ENCODE assay signal across 19 mouse cellular contexts in genomic region chr10:62333269-62333668, GRCm38 (mm10). TPM values are rescaled to one million over a fixed set of nuclear protein-coding genes. Genes with fewer than 3 reads are reported as not detected.
DNase-seq lines count a peak whose midpoint lies in the region; ATAC-seq and TF ChIP-seq lines count a peak whose summit lies in the region.
"Had no signal": no experiment of that assay in that cellular context is flagged by ENCODE, and none has a peak within 500 bp of the region (broad histone marks: within the 10 kb centered on the region; RNA-seq: fewer than 3 reads in every experiment).

No protein-coding gene starts in this region.

- H3K9me3 ChIP-seq in heart, postnatal 0 days (replicated peaks; ENCODE audit: control insufficient read depth, low read length) = no peaks in the 10 kb centered on the region
- H3K9me3 ChIP-seq in liver, embryonic 12.5 days (replicated peaks) = no peaks in the 10 kb centered on the region
- no peaks in the 10 kb centered on the region for H3K9me3 ChIP-seq in liver, postnatal 0 days (ENCODE audit: low read length)
- H3K9me3 ChIP-seq: forebrain, embryonic 12.5 days; hindbrain, embryonic 12.5 days; megakaryocyte, embryonic 14.5 days; midbrain, embryonic 15.5 days had no signal

- H3K4me3 ChIP-seq in heart, adult 2 months = peak overlapping the region; percentile 24; the same call in 1 of the 2 replicates
- H3K4me3 ChIP-seq in heart, postnatal 0 days (ENCODE audit: low read depth, low read length) = peak overlapping the region; percentile 23; the same call in 1 of the 2 replicates
- H3K4me3 ChIP-seq in liver, embryonic 12.5 days = peak overlapping the region; percentile 48
- no peak overlapping the region for H3K4me3 ChIP-seq in liver, postnatal 0 days (ENCODE audit: low read depth, low read length)
- H3K4me3 ChIP-seq: forebrain, embryonic 12.5 days; hindbrain, embryonic 12.5 days; midbrain, embryonic 15.5 days had no signal

- peaks cover 29% of the 10 kb centered on the region for H3K4me1 ChIP-seq in heart, adult 2 months (ENCODE audit: control insufficient read depth, insufficient read depth, low read length)
- H3K4me1 ChIP-seq in heart, postnatal 0 days (ENCODE audit: control insufficient read depth, insufficient read depth) = peaks cover 55% of the 10 kb centered on the region
- peaks cover 100% of the 10 kb centered on the region for H3K4me1 ChIP-seq in liver, embryonic 12.5 days
- H3K4me1 ChIP-seq in liver, postnatal 0 days (ENCODE audit: insufficient read depth) = peaks cover 62% of the 10 kb centered on the region

- TF ChIP-seq EP300 in heart, adult 2 months (IDR thresholded peaks at IDR 0.05; ENCODE audit: insufficient read depth, low read depth, low read length) = no peak
- no peak for TF ChIP-seq EP300 in heart, postnatal 0 days (IDR thresholded peaks at IDR 0.05; ENCODE audit: low read depth)
- no peak for TF ChIP-seq EP300 in liver, postnatal 0 days (IDR thresholded peaks at IDR 0.05; ENCODE audit: low read depth)

- intact Hi-C loops in heart, adult 2 months (cut with DNase I) = no loop called here
- intact Hi-C loops in heart, postnatal 14 days (cut with DNase I) = no loop called here

- no peak for DNase-seq in heart, adult 2 months
- DNase-seq in heart, postnatal 14 days = no peak
- no peak for DNase-seq in heart, postnatal 0 days (ENCODE audit: low spot score)
- DNase-seq in heart, adult 9 months (ENCODE audit: low spot score in 2 of 2) = no peak
- no peak for DNase-seq in liver, postnatal 0 days
- no peak for DNase-seq in gastrocnemius, adult 18-20 months (ENCODE audit: low spot score)
- DNase-seq: adrenal gland, postnatal 25 days; gastrocnemius, postnatal 14 days; kidney, adult 8-10 months; kidney, postnatal 36 days; lung, postnatal 14 days; right cerebral cortex, postnatal 4 days; thymus, adult 18-20 months had no signal

- H3K4me2 ChIP-seq in heart, postnatal 0 days (ENCODE audit: low read depth, low read length) = peak overlapping the region; percentile 57
- peak overlapping the region; percentile 82 for H3K4me2 ChIP-seq in liver, embryonic 12.5 days
- peak overlapping the region; percentile 68 for H3K4me2 ChIP-seq in liver, postnatal 0 days (ENCODE audit: low read depth, low read length)
- H3K4me2 ChIP-seq: forebrain, embryonic 12.5 days; hindbrain, embryonic 12.5 days had no signal

- no peak for ATAC-seq in heart, postnatal 0 days (ENCODE audit: insufficient read depth, low read depth)
- ATAC-seq in liver, embryonic 12.5 days = no peak
- no peak for ATAC-seq in liver, postnatal 0 days
- ATAC-seq: inflammation-experienced regulatory T-cells, adult 6 months had no signal

- no peak for TF ChIP-seq CTCF in heart, adult 2 months (IDR thresholded peaks at IDR 0.05)
- no peak for TF ChIP-seq CTCF in heart, postnatal 0 days (IDR thresholded peaks at IDR 0.05; ENCODE audit: low read depth)
- TF ChIP-seq CTCF in liver, postnatal 0 days (IDR thresholded peaks at IDR 0.05; ENCODE audit: low read depth) = no peak

- 64% methylated on average over 14 of the region's 14 CpGs for WGBS in heart, adult 2 months
- WGBS in heart, postnatal 0 days = 32% methylated on average over 14 of the region's 14 CpGs
- 61% methylated on average over 14 of the region's 14 CpGs for WGBS in liver, embryonic 12.5 days (ENCODE audit: insufficient replicate concordance)
- 64% methylated on average over 14 of the region's 14 CpGs for WGBS in liver, postnatal 0 days (ENCODE audit: insufficient replicate concordance)

- peaks cover 8% of the 10 kb centered on the region for H3K79me2 ChIP-seq in heart, adult 2 months (replicated peaks; ENCODE audit: control insufficient read depth, insufficient read depth, low read length)

- H3K27me3 ChIP-seq in heart, adult 2 months (ENCODE audit: control insufficient read depth, insufficient read depth, low read length) = no peaks in the 10 kb centered on the region
- no peaks in the 10 kb centered on the region for H3K27me3 ChIP-seq in heart, postnatal 0 days (ENCODE audit: control insufficient read depth, insufficient read depth, low read length)
- no peaks in the 10 kb centered on the region for H3K27me3 ChIP-seq in liver, embryonic 12.5 days (replicated peaks)
- H3K27me3 ChIP-seq in liver, postnatal 0 days (ENCODE audit: insufficient read depth, low read length) = no peaks in the 10 kb centered on the region
- H3K27me3 ChIP-seq: hindbrain, embryonic 12.5 days; megakaryocyte, embryonic 14.5 days; midbrain, embryonic 15.5 days had no signal

- TF ChIP-seq POLR2A in heart, adult 2 months (IDR thresholded peaks at IDR 0.05; ENCODE audit: insufficient read depth, low read depth, low read length) = no peak

- H3K9ac ChIP-seq in heart, adult 2 months (ENCODE audit: low read depth, low read length) = no peak overlapping the region
- H3K9ac ChIP-seq in heart, postnatal 0 days (replicated peaks; ENCODE audit: low read depth, low read length) = peak overlapping the region; percentile 23; the same call in 1 of the 2 replicates
- peak overlapping the region; percentile 71 for H3K9ac ChIP-seq in liver, embryonic 12.5 days
- peak overlapping the region; percentile 48; the same call in 1 of the 2 replicates for H3K9ac ChIP-seq in liver, postnatal 0 days (replicated peaks)
- H3K9ac ChIP-seq: forebrain, embryonic 12.5 days; hindbrain, embryonic 12.5 days had no signal

- peak overlapping the region; percentile 82 for H3K27ac ChIP-seq in heart, adult 2 months
- H3K27ac ChIP-seq in heart, postnatal 0 days (ENCODE audit: low read depth) = peak overlapping the region; percentile 96
- peak overlapping the region; percentile 99 for H3K27ac ChIP-seq in liver, embryonic 12.5 days
- peak overlapping the region; percentile 77 for H3K27ac ChIP-seq in liver, postnatal 0 days (ENCODE audit: low read depth)
- H3K27ac ChIP-seq: hindbrain, embryonic 12.5 days had no signal

- no peaks in the 10 kb centered on the region; the same call in 1 of the 2 replicates for H3K36me3 ChIP-seq in heart, adult 2 months (ENCODE audit: control insufficient read depth, insufficient read depth, low read length)
- H3K36me3 ChIP-seq in heart, postnatal 0 days (replicated peaks; ENCODE audit: control insufficient read depth, insufficient read depth, low read length) = no peaks in the 10 kb centered on the region
- H3K36me3 ChIP-seq in liver, embryonic 12.5 days = peaks cover 39% of the 10 kb centered on the region
- peaks cover 5% of the 10 kb centered on the region; the same call in 1 of the 2 replicates for H3K36me3 ChIP-seq in liver, postnatal 0 days (replicated peaks; ENCODE audit: insufficient read depth, low read length)
- H3K36me3 ChIP-seq: forebrain, embryonic 12.5 days; hindbrain, embryonic 12.5 days; midbrain, embryonic 15.5 days had no signal

RNA-seq across cellular contexts. Expression of gene Hk1, which starts 46.4 kb away (rescaled TPM):
- 100 to 1,000 TPM; 120 TPM for total RNA-seq in heart, adult 2 months (2021)
- 71.0 and 81.9 TPM in 2 replicates for polyA plus RNA-seq in heart, adult 2 months (2012; rRNA removed)
- total RNA-seq in heart, postnatal 14 days (2021) = 100 to 1,000 TPM; 120 to 132 TPM
- 100.0 and 140 TPM in 2 replicates for total RNA-seq in heart, postnatal 0 days (2014; rRNA removed; ENCODE audit: low replicate concordance)
- 128 and 148 TPM in 2 replicates for polyA plus RNA-seq in heart, postnatal 0 days (2015; fragmentation: Nextera tagmentation; extraction: Ambion mirVana)
- polyA plus RNA-seq in liver, embryonic 12.5 days (2016; fragmentation: Nextera tagmentation; extraction: Ambion mirVana) = 130 and 131 TPM in 2 replicates
- 22.1 and 30.7 TPM in 2 replicates for polyA plus RNA-seq in liver, postnatal 0 days (2015; fragmentation: Nextera tagmentation; extraction: Ambion mirVana)
- 1 to 10 TPM; 4.7 to 7.2 TPM for total RNA-seq in gastrocnemius, adult 18-20 months (2021)

Comparison
In these comparisons a context has a peak if more than half of its experiments do, and no peak if none do; other contexts are left out.
1. RNA of gene Hk1, which starts 46.4 kb away (total RNA-seq): 120 to 132 TPM in heart, postnatal 14 days, 120 TPM in heart, adult 2 months and 100.0 to 140 TPM in heart, postnatal 0 days; 4.7 to 7.2 TPM in gastrocnemius, adult 18-20 months; every median in the first group is over 10 times any median in the second.
2. Peak in every context shown above with its lines, with median percentiles within 50 percentile points of each other: H3K27ac ChIP-seq and H3K4me2 ChIP-seq.